Mouse (Mus musculus) lung, postnatal 0 days (tissue): ENCODE results near the gene Ugt1a2.

ENCODE experiments used
- CTCF ChIP-seq: IDR thresholded peaks from 2 replicates; pipeline ENCODE4 v1.5.1; 2016; ENCODE audit warnings: antibody characterized with exemption, mild to moderate bottlenecking
- EP300 ChIP-seq: IDR thresholded peaks from 2 replicates; pipeline ENCODE4 v1.6.1; 2016; ENCODE audit warnings: antibody characterized with exemption, mild to moderate bottlenecking, control low read depth

DNA sequence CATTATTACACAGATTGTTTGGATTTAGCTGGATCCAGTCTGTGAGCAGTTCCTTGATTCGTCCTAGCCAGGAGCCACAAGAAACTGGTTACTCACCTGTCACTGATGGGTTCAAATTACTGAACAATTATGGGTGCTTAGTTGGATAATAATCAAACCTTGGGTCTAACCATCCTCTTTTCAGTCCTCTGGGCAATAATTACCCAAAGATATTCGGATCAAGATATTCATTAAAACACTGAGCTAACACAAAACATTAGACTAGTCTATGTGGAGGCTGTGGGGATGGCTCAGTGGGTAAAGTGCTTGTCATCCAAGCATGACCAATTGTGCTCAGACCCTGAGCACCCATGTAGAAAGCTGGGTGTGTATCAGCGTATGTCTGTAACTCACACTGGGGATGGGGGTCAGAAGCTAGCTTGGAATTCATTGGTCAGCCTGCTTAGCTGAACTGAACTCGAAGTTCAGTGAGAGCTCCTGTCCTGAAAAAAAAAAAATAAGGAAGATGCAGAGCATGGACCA, 35.6 kb downstream of the Ugt1a2 start:
- no peak for TF ChIP-seq CTCF
- TF ChIP-seq EP300: no peak
